22 mouse cellular contexts compared by ENCODE assay signal in genomic region chr14:120150589-120150988, GRCm38 (mm10).
DNase-seq lines count a peak whose midpoint lies in the region; ATAC-seq and TF ChIP-seq lines count a peak whose summit lies in the region.
"Had no signal": no experiment of that assay in that cellular context is flagged by ENCODE, and none has a peak within 500 bp of the region (broad histone marks: within the 10 kb centered on the region; RNA-seq: fewer than 3 reads in every experiment).

No protein-coding gene starts in this region.

- no peaks in the 10 kb centered on the region for H3K36me3 ChIP-seq in kidney, postnatal 0 days (ENCODE audit: insufficient read depth, low read length)
- no peaks in the 10 kb centered on the region for H3K36me3 ChIP-seq in kidney, adult 2 months (ENCODE audit: control insufficient read depth, insufficient read depth, low read length)
- H3K36me3 ChIP-seq in intestine, postnatal 0 days (ENCODE audit: control insufficient read depth, insufficient read depth), result no peaks in the 10 kb centered on the region
- H3K36me3 ChIP-seq: embryonic facial prominence, embryonic 10.5 days; embryonic facial prominence, embryonic 13.5 days; forebrain, embryonic 12.5 days; forebrain, embryonic 15.5 days; hindbrain, embryonic 12.5 days; hindbrain, embryonic 15.5 days had no signal

- ATAC-seq in kidney, postnatal 0 days (replicated peaks; ENCODE audit: low FRiP score, low read depth), result no peak; the same call in 1 of the 2 replicates
- peak; percentile 82 for ATAC-seq in granulocyte monocyte progenitor cell, adult 5-6 weeks (replicated peaks; ENCODE audit: poor library complexity, severe bottlenecking)
- ATAC-seq in intestine, postnatal 0 days, result no peak
- ATAC-seq: activated CD4-positive, CD25-positive, alpha-beta regulatory T cell, adult 4 months; forebrain, embryonic 15.5 days had no signal

- no peak overlapping the region for H3K4me3 ChIP-seq in kidney, postnatal 0 days (replicated peaks; ENCODE audit: low read depth, low read length)
- H3K4me3 ChIP-seq in kidney, adult 2 months (ENCODE audit: insufficient read depth, low read depth, low read length), result no peak overlapping the region
- no peak overlapping the region for H3K4me3 ChIP-seq in intestine, postnatal 0 days (ENCODE audit: low read depth, low read length)
- no peak overlapping the region for H3K4me3 ChIP-seq in cerebellum, adult 2 months (replicated peaks; ENCODE audit: insufficient read depth, low read depth, low read length)
- H3K4me3 ChIP-seq: embryonic facial prominence, embryonic 10.5 days; embryonic facial prominence, embryonic 13.5 days; erythroblast, embryonic 14.5 days; forebrain, embryonic 12.5 days; forebrain, embryonic 15.5 days; hindbrain, embryonic 12.5 days; hindbrain, embryonic 15.5 days had no signal

- DNase-seq in kidney, postnatal 0 days (ENCODE audit: low spot score), result peak; percentile 53
- DNase-seq in kidney, adult 2 months, result no peak
- DNase-seq in retina, postnatal 1 day, result no peak
- no peak for DNase-seq in cerebellum, adult 2 months
- DNase-seq: adrenal gland, adult 8-10 months; adrenal gland, postnatal 25 days; cerebellum, adult 11-12 months; cerebellum, adult 9-10 months; cerebellum, postnatal 14 days; embryo, embryonic 11 days; gastrocnemius, postnatal 25 days had no signal

- TF ChIP-seq POLR2A in kidney, adult 2 months (IDR thresholded peaks at IDR 0.05; ENCODE audit: low read depth, low read length), result no peak
- TF ChIP-seq POLR2A in cerebellum, adult 2 months (IDR thresholded peaks at IDR 0.05; ENCODE audit: borderline replicate concordance, insufficient read depth, low read length), result no peak

- no peak for TF ChIP-seq CTCF in kidney, postnatal 0 days (IDR thresholded peaks at IDR 0.05; ENCODE audit: low read depth)
- no peak for TF ChIP-seq CTCF in kidney, adult 2 months (conservative IDR thresholded peaks at IDR 0.05; ENCODE audit: insufficient read depth, insufficient read length, low read depth, low read length)
- no peak for TF ChIP-seq CTCF in intestine, postnatal 0 days (IDR thresholded peaks at IDR 0.05; ENCODE audit: low read depth)
- no peak for TF ChIP-seq CTCF in cerebellum, adult 2 months (IDR thresholded peaks at IDR 0.05; ENCODE audit: borderline replicate concordance, insufficient read depth, low read depth, low read length)

- H3K27ac ChIP-seq in kidney, postnatal 0 days, result no peak overlapping the region
- H3K27ac ChIP-seq in kidney, adult 2 months (ENCODE audit: insufficient read depth, low read depth, low read length), result no peak overlapping the region
- H3K27ac ChIP-seq in intestine, postnatal 0 days (ENCODE audit: low read depth, low read length), result no peak overlapping the region
- no peak overlapping the region for H3K27ac ChIP-seq in cerebellum, adult 2 months (ENCODE audit: insufficient read depth, low read length)
- H3K27ac ChIP-seq: embryonic facial prominence, embryonic 10.5 days; forebrain, embryonic 12.5 days; forebrain, embryonic 15.5 days; hindbrain, embryonic 12.5 days; hindbrain, embryonic 15.5 days had no signal

- no peaks in the 10 kb centered on the region for H3K27me3 ChIP-seq in kidney, postnatal 0 days (ENCODE audit: insufficient read depth, low read length)
- no peaks in the 10 kb centered on the region for H3K27me3 ChIP-seq in kidney, adult 2 months (replicated peaks; ENCODE audit: control insufficient read depth, insufficient read depth, low read length)
- H3K27me3 ChIP-seq in intestine, postnatal 0 days (replicated peaks; ENCODE audit: control insufficient read depth, insufficient read depth, low read length), result no peaks in the 10 kb centered on the region
- H3K27me3 ChIP-seq in cerebellum, adult 2 months (ENCODE audit: control insufficient read depth, insufficient read depth, low read length), result no peaks in the 10 kb centered on the region
- H3K27me3 ChIP-seq: embryonic facial prominence, embryonic 13.5 days; forebrain, embryonic 15.5 days; hindbrain, embryonic 15.5 days had no signal

- H3K9me3 ChIP-seq in kidney, postnatal 0 days (replicated peaks; ENCODE audit: low read length), result no peaks in the 10 kb centered on the region
- no peaks in the 10 kb centered on the region for H3K9me3 ChIP-seq in intestine, postnatal 0 days (ENCODE audit: control insufficient read depth)
- H3K9me3 ChIP-seq: embryonic facial prominence, embryonic 10.5 days; embryonic facial prominence, embryonic 13.5 days; forebrain, embryonic 12.5 days; forebrain, embryonic 15.5 days; hindbrain, embryonic 12.5 days; hindbrain, embryonic 15.5 days had no signal

- WGBS in kidney, postnatal 0 days, result 14% methylated on average over 1 of the region's 1 CpGs
- 24% methylated on average over 1 of the region's 1 CpGs for WGBS in kidney, adult 2 months
- 43% methylated on average over 1 of the region's 1 CpGs for WGBS in intestine, postnatal 0 days
- WGBS in cerebellum, adult 2 months, result 90% methylated on average over 1 of the region's 1 CpGs

- no peak overlapping the region for H3K9ac ChIP-seq in kidney, postnatal 0 days (ENCODE audit: low read depth, low read length)
- no peak overlapping the region for H3K9ac ChIP-seq in intestine, postnatal 0 days (ENCODE audit: low read depth, low read length)
- H3K9ac ChIP-seq: embryonic facial prominence, embryonic 13.5 days; forebrain, embryonic 12.5 days; forebrain, embryonic 15.5 days; hindbrain, embryonic 12.5 days; hindbrain, embryonic 15.5 days had no signal

- H3K4me1 ChIP-seq in kidney, postnatal 0 days (replicated peaks; ENCODE audit: insufficient read depth, low read length), result no peaks in the 10 kb centered on the region
- H3K4me1 ChIP-seq in kidney, adult 2 months (ENCODE audit: control insufficient read depth, insufficient read depth, low read length), result no peaks in the 10 kb centered on the region
- H3K4me1 ChIP-seq in intestine, postnatal 0 days (replicated peaks; ENCODE audit: control insufficient read depth, insufficient read depth, low read length), result peaks cover 2% of the 10 kb centered on the region; the same call in 1 of the 2 replicates
- peaks cover 2% of the 10 kb centered on the region; the same call in 1 of the 2 replicates for H3K4me1 ChIP-seq in cerebellum, adult 2 months (ENCODE audit: control insufficient read depth, insufficient read depth, low read length)

- H3K4me2 ChIP-seq in kidney, postnatal 0 days (ENCODE audit: low read length), result no peak overlapping the region
- H3K4me2 ChIP-seq in intestine, postnatal 0 days (replicated peaks; ENCODE audit: low read depth), result peak overlapping the region; percentile 40
- H3K4me2 ChIP-seq: embryonic facial prominence, embryonic 13.5 days; forebrain, embryonic 12.5 days; forebrain, embryonic 15.5 days; heart, embryonic 11.5 days; hindbrain, embryonic 12.5 days; hindbrain, embryonic 15.5 days had no signal
